Mouse (Mus musculus): ENCODE measurements around the gene Gm19684. TPM values are rescaled to one million over a fixed set of nuclear protein-coding genes. Genes with fewer than 3 reads are reported as not detected.
"Not testable (repeated sequence)": the region's sequence is repeated elsewhere in the genome, so short reads cannot be mapped to it uniquely, and the experiment has no call there.

The Gm19684 gene
- polyA plus RNA-seq, 1 experiment from 2014 or later: not detected

DNA sequence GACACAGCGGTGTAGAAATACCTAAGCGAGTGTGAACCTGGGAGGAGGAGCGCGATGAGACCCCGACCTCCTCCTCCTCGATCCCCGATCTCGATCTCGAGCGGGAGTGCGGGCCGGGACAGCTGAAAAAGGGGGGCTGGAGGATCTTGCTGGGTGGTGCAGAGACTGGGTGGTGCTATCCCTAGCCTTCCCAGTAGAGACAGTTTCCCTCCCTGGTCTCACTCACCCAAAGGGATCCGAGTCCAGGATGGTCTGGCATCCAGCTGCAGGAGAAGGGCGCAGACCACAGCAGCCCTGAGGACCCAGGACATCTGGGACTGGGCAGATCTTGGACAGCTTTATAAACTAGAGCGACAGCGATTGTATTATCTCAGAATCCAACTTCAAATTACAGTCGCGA, 639 bp upstream of the Gm19684 start:
- H3K4me1 ChIP-seq (ENCODE audit: control insufficient read depth, insufficient read depth, low read length); H3K27me3 ChIP-seq (ENCODE audit: control insufficient read depth, insufficient read depth, low read length); H3K4me2 ChIP-seq (replicated peaks; ENCODE audit: low read depth, low read length); H3K9me3 ChIP-seq (ENCODE audit: control insufficient read depth, low read depth, low read length); H3K4me3 ChIP-seq (ENCODE audit: low read depth, low read length); H3K9ac ChIP-seq (replicated peaks; ENCODE audit: low read depth, low read length); H3K36me3 ChIP-seq (ENCODE audit: control insufficient read depth, insufficient read depth, low read length); H3K27ac ChIP-seq (ENCODE audit: low read length): not testable (repeated sequence)
- 13% methylated on average over 15 of the region's 18 CpGs for WGBS
- 0 out of 2 replicates have a peak, but pooled peaks have one; percentile 23 for ATAC-seq (ENCODE audit: insufficient number of reproducible peaks, insufficient read depth, low FRiP score, low read depth)

DNA sequence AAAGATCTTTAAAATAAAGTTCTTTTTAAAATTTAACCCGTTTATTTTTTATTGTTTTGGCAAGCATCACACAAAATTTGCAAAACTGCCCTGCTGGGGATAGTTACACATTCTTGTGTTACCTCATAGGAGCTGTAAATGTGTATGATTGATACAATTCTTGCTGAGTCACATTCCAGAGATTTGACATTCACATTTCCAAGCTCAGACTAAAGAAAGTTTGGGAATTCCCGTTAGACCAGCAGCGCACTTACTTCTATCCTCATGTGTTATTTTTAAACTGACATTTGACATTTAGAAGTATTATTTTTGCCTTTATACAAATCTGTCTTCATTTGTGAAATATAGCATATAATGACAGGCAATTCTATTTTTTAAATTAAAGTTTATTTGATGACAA, 2.6 kb downstream of the Gm19684 start:
- H3K27me3 ChIP-seq (ENCODE audit: control insufficient read depth, insufficient read depth, low read length); H3K4me3 ChIP-seq (ENCODE audit: low read depth, low read length); H3K36me3 ChIP-seq (ENCODE audit: control insufficient read depth, insufficient read depth, low read length); ATAC-seq (ENCODE audit: insufficient number of reproducible peaks, insufficient read depth, low FRiP score, low read depth); H3K4me1 ChIP-seq (ENCODE audit: control insufficient read depth, insufficient read depth, low read length); H3K9me3 ChIP-seq (ENCODE audit: control insufficient read depth, low read depth, low read length); H3K9ac ChIP-seq (replicated peaks; ENCODE audit: low read depth, low read length); H3K27ac ChIP-seq (ENCODE audit: low read length); H3K4me2 ChIP-seq (replicated peaks; ENCODE audit: low read depth, low read length): not testable (repeated sequence)
- 54% methylated on average over 3 of the region's 3 CpGs for WGBS

DNA sequence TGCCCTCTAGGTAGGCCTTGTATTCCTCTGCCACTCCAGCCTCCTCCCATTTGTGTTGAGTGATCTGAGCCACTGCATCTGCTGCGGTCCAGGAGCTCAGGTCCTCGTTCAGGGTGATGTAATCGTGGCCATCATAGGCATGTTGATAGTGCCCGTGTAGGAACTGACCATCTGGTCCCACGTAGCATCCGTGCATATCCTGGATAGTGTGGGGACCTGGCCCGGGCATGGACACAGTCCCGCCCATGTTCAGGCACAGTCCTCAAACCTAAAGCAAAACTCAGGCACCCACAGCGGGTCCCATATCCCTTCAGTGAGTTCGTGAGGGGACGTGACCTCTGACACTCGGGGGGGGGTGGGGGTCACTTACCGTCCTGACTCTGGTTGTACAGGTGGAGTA, 7.0 kb downstream of the Gm19684 start:
- WGBS: 62% methylated on average over 10 of the region's 13 CpGs
- ATAC-seq (ENCODE audit: insufficient number of reproducible peaks, insufficient read depth, low FRiP score, low read depth): 0 out of 2 replicates have a peak, but pooled peaks have one; percentile 28
- not testable (repeated sequence) for H3K36me3 ChIP-seq (ENCODE audit: control insufficient read depth, insufficient read depth, low read length); H3K27ac ChIP-seq (ENCODE audit: low read length); H3K27me3 ChIP-seq (ENCODE audit: control insufficient read depth, insufficient read depth, low read length); H3K4me3 ChIP-seq (ENCODE audit: low read depth, low read length); H3K9me3 ChIP-seq (ENCODE audit: control insufficient read depth, low read depth, low read length); H3K4me2 ChIP-seq (replicated peaks; ENCODE audit: low read depth, low read length); H3K4me1 ChIP-seq (ENCODE audit: control insufficient read depth, insufficient read depth, low read length); H3K9ac ChIP-seq (replicated peaks; ENCODE audit: low read depth, low read length)

DNA sequence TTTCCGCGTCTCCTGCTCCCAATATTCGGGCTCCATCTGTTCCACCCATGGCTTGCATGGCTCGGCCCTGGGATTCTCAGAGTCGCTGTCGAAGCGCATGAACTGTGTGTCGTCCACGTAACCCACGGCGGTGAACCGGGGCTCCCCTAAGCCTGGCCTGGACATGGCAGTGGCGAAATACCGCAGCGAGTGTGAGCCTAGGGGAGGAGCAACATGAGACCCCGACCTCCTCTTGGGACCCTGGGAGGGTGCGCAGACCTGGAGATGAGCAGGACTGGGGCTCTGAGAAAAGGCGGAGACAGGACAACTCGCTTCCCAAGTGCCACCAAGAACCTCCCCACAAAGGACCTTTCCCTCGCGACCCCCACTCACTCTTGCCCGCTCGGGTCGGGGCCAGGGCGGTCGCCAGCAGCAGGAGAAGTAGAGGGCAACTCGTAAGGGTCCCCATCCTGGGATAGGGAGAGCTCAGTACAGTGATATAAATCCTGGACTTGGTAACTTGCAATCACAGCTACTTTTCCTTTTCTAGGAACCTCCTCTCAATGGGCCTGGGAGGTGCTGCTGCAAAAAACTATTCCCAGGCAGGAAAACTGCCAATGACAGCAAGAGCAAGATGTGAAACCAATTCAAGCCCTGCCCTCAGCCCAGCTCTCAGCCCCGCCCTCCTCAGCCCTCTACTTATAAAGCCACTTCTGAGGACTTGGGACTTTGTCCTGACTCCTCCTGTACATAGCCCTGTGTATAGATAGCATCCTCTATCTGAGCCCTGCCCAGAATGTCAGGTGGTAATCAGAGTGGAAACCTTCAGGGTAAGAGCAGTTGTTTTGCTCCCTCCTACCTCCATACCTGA, 7.7 kb downstream of the Gm19684 start, which contains the start of gene Gm7030:
Gm7030 (minus strand) TSS at position 458 of the 850 bp plus-strand sequence.
- not testable (repeated sequence) for H3K27ac ChIP-seq (ENCODE audit: low read length); H3K36me3 ChIP-seq (ENCODE audit: control insufficient read depth, insufficient read depth, low read length); H3K4me1 ChIP-seq (ENCODE audit: control insufficient read depth, insufficient read depth, low read length); H3K27me3 ChIP-seq (ENCODE audit: control insufficient read depth, insufficient read depth, low read length); H3K4me2 ChIP-seq (replicated peaks; ENCODE audit: low read depth, low read length); H3K9ac ChIP-seq (replicated peaks; ENCODE audit: low read depth, low read length); H3K9me3 ChIP-seq (ENCODE audit: control insufficient read depth, low read depth, low read length); H3K4me3 ChIP-seq (ENCODE audit: low read depth, low read length)
- peak; percentile 49; the same call in 1 of the 2 replicates for ATAC-seq (ENCODE audit: insufficient number of reproducible peaks, insufficient read depth, low FRiP score, low read depth)
- 19% methylated on average over 24 of the region's 28 CpGs for WGBS

DNA sequence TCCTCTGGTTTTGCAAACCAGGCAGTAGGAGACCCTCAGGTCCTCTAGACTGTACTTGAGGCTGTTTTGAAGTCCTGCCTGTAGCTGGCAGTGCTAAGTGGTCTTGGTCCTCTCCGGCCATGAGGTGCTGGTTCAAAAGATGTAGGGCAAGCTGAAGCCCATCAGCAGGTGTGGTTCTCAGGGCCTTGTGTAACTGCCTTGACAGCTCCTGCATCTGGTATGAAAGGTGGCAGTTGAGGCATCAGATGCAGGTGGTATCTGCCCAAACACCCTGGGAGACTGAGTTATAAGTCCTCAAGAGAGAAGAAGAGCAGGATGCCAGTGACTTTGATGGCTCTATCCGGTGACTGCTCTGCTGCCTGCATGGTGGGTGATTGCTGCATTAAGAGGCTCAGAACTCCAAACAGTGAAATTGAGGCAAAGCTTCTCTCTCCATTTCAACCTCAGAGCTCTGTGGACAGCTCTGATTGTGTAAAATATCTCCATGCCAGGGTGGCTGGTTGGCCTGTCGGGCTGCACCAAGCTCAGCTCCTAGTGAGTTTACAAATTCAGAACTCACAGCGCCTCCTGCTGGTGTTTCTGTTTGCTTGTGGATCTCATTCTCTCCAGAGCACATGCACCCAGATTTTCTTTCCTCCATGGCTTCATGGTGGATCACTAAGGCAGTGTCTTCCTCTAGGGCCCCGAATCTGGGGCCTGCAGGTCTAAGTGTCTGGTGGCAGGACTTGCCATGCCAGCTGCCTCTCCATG, 10.2 kb downstream of the Gm19684 start:
- Histone ChIP-seq H3K27me3 (ENCODE audit: control insufficient read depth, insufficient read depth, low read length) (no peaks in the 10 kb centered on the region), H3K4me2 (replicated peaks; ENCODE audit: low read depth, low read length) (no peak overlapping the region), H3K4me1 (ENCODE audit: control insufficient read depth, insufficient read depth, low read length) (no peaks in the 10 kb centered on the region), H3K36me3 (ENCODE audit: control insufficient read depth, insufficient read depth, low read length) (no peaks in the 10 kb centered on the region), H3K9ac (replicated peaks; ENCODE audit: low read depth, low read length) (no peak overlapping the region), H3K9me3 (ENCODE audit: control insufficient read depth, low read depth, low read length) (no peaks in the 10 kb centered on the region), H3K27ac (ENCODE audit: low read length) (no peak overlapping the region), H3K4me3 (ENCODE audit: low read depth, low read length) (no peak overlapping the region)
- no peak for ATAC-seq (ENCODE audit: insufficient number of reproducible peaks, insufficient read depth, low FRiP score, low read depth)
- 71% methylated on average over 5 of the region's 5 CpGs for WGBS

DNA sequence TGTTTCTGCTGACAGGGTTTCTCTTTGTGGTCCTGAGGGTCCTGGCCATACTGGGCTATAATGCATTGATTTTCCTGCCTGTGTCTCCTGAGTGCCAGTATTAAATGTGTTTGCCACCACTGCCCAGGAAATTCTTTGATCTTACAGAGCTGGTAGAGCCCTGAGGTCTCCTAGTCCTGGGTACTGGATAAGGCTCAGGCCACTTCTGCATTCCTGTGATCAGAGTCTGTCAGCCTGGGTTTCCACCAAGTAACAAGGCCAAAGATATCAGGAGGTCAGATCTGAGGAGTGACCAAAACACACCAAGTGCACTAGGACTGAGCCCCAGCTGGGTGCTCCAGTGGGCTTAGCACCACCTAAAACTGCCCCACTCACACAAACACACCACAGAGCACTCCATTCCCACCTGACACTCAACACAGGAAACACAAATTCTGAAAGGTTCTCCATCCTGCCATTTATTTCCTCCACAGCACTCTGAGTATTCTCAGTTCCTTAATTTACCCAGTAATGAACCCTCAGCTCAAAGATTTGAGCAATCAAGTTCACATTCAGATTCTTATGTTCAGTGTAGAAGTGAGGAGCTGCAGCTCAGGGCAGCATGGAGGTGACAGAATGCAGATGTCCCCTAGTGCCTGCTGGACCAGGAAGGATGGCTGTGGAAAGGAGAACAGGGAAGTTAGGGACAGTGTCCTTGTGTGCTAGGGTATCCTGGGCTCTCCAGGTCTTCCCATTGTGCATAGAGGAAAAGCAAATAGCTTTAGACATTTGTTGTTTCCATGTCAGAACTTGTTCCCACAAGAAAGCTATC, 14.1 kb downstream of the Gm19684 start:
- not testable (repeated sequence) for ATAC-seq (ENCODE audit: insufficient number of reproducible peaks, insufficient read depth, low FRiP score, low read depth); H3K27ac ChIP-seq (ENCODE audit: low read length); H3K27me3 ChIP-seq (ENCODE audit: control insufficient read depth, insufficient read depth, low read length); H3K4me1 ChIP-seq (ENCODE audit: control insufficient read depth, insufficient read depth, low read length); H3K36me3 ChIP-seq (ENCODE audit: control insufficient read depth, insufficient read depth, low read length); H3K4me2 ChIP-seq (replicated peaks; ENCODE audit: low read depth, low read length); H3K9ac ChIP-seq (replicated peaks; ENCODE audit: low read depth, low read length); H3K9me3 ChIP-seq (ENCODE audit: control insufficient read depth, low read depth, low read length); H3K4me3 ChIP-seq (ENCODE audit: low read depth, low read length)

DNA sequence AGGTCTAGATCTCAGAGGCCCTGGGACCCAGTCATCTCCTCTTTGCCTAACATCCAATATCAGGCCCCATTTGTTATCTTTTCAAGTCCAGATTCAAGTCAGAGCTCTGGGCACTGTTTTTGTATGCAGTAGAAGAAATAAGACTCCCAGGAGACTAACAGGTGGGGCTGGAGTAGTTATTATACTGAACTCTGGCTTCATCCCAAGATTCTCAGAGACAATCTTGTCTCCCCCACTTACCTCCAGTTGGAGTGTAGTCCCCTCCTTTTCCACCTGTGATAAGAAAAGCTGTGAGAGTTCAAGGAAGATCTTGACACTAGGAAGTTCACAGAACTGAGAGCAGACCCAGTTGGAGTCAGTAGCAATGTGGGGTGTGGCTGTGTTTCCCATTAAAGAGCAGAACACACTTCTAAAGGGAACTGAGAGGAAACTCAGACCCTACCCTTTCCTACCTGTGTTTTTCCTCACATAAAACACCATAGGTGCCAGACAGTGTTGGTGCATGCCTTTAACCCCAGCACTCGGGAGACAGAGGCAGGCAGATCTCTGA, 14.9 kb downstream of the Gm19684 start:
- not testable (repeated sequence) for H3K27ac ChIP-seq (ENCODE audit: low read length); H3K9me3 ChIP-seq (ENCODE audit: control insufficient read depth, low read depth, low read length); H3K4me2 ChIP-seq (replicated peaks; ENCODE audit: low read depth, low read length); H3K4me3 ChIP-seq (ENCODE audit: low read depth, low read length); H3K27me3 ChIP-seq (ENCODE audit: control insufficient read depth, insufficient read depth, low read length); H3K36me3 ChIP-seq (ENCODE audit: control insufficient read depth, insufficient read depth, low read length); H3K9ac ChIP-seq (replicated peaks; ENCODE audit: low read depth, low read length); H3K4me1 ChIP-seq (ENCODE audit: control insufficient read depth, insufficient read depth, low read length); ATAC-seq (ENCODE audit: insufficient number of reproducible peaks, insufficient read depth, low FRiP score, low read depth)
- 63% methylated on average over 1 of the region's 1 CpGs for WGBS
